Mouse (Mus musculus) cortical plate, adult 2 months (tissue): Measurements from ENCODE around the gene Rps28. TPM values are rescaled to one million over a fixed set of nuclear protein-coding genes. Genes with fewer than 3 reads are reported as not detected.
"Not testable (repeated sequence)": the region's sequence is repeated elsewhere in the genome, so short reads cannot be mapped to it uniquely, and the experiment has no call there.

Source experiments
- H3K27ac ChIP-seq: fragments of 200-500 bp; 2 replicates; pipeline ENCODE4 v1.5.1; 2012; ENCODE audit warnings: low read length, control low read depth, inconsistent platforms; ENCODE audit not compliant: insufficient read depth
- H3K4me1 ChIP-seq: fragments of 200-500 bp; 2 replicates; pipeline ENCODE4 v1.6.1; 2011; ENCODE audit warnings: low read length; ENCODE audit not compliant: control insufficient read depth, insufficient read depth
- H3K4me3 ChIP-seq: fragments of 200-500 bp; 2 replicates; pipeline ENCODE4 v1.5.1; 2011; ENCODE audit warnings: mild to moderate bottlenecking, low read length, control low read depth; ENCODE audit not compliant: insufficient read depth
- CTCF ChIP-seq: fragments of 200-500 bp; IDR thresholded peaks from 2 replicates; pipeline ENCODE4 v1.5.1; 2011; ENCODE audit warnings: mild to moderate bottlenecking, control low read depth, low read length; ENCODE audit not compliant: insufficient read depth; ENCODE audit errors: extremely low read depth
- POLR2A ChIP-seq: fragments of 200-500 bp; IDR thresholded peaks from 2 replicates; pipeline ENCODE4 v1.6.1; 2011; ENCODE audit warnings: mild to moderate bottlenecking, low read length, control low read depth; ENCODE audit not compliant: insufficient read depth; ENCODE audit errors: extremely low read depth
- polyA plus RNA-seq: library from polyadenylated mRNA; depleted of rRNA; stranded (reverse); fragments of >200 nt; gene quantifications from 2 replicates; pipeline ENCODE4 v1.2.3, GENCODE M21; 2012

The Rps28 gene
- polyA plus RNA-seq, 1 experiment: 641 TPM

- Histone ChIP-seq H3K4me3 (no peak overlapping the region), H3K4me1 (no peaks in the 10 kb centered on the region), H3K27ac (no peak overlapping the region)
- TF ChIP-seq POLR2A (no peak), CTCF (no peak)
Measured at GRCm38 (mm10) chr17:33828892-33829291, 4.5 kb upstream of the Rps28 start.

DNA sequence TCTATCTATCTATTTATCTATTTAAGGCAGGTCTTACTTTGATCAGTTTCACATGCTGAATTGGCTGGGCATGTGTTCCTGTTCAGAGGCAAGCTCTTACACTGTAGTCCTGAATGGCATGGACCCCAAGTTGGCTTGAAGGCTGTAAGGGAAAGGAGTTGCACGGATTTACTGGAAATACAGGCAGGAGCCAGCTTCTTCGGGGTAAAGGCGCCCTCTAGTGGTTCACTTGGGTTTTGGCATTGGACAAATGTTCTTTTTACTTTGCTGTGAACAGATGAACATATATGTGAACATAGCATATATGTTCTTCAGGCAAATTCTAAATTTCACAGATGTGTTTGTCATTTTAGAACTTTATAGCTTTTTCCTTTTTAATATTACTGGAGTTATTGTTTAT is 2.5 kb upstream of the Rps28 start:
- TF ChIP-seq POLR2A (no peak), CTCF (peak; percentile 77)

DNA sequence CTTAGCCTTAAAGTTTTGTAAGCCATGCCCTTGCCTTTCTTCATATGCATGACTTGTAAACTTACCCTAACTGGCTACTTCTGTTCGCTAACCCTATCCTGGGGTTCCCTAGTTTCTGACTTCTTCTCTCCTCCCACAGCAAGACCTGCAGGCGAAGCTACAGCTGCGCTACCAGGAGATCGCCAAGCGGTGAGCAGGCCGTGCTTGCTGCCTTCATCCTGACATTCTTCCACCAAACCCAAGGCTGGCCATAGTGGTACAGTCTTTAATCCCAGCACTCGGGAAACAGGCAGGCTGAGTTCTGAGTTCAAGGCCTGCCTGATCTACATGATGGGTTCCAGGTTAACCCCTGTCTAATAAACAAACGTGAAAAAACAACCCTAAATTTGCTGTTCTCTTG is 1.1 kb upstream of the Rps28 start:
- H3K27ac ChIP-seq: no peak overlapping the region
- TF ChIP-seq CTCF: no peak
- no peak for TF ChIP-seq POLR2A
- peak overlapping the region; percentile 80; the same call in 1 of the 2 replicates for H3K4me3 ChIP-seq
- H3K4me1 ChIP-seq: no peaks in the 10 kb centered on the region; the same call in 1 of the 2 replicates

More for the DNA sequence above, 2.5 kb upstream of the Rps28 start:
- Histone ChIP-seq H3K4me1 (no peaks in the 10 kb centered on the region; the same call in 1 of the 2 replicates), H3K27ac (no peak overlapping the region), H3K4me3 (no peak overlapping the region)

DNA sequence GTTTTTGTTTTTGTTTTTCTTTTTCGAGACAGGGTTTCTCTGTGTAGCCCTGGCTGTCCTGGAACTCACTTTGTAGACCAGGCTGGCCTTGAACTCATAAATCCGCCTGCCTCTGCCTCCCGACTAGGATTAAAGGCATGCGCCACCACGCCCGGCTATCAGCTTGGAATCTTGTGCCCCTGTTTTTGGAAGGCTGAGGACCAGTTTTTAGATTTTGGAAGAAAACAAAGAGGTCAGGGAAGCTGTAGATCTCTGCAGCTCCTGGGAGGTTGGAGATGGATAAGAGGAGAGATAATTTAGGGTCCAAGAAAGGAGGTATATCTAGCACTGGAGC is 602 bp upstream of the Rps28 start:
- H3K27ac ChIP-seq, H3K4me1 ChIP-seq: not testable (repeated sequence)
- H3K4me3 ChIP-seq: peak overlapping the region; percentile 80

GRCm38 (mm10) chr17:33823171-33823570 is 1.2 kb downstream of the Rps28 start:
- not testable (repeated sequence) for H3K4me1 ChIP-seq, H3K27ac ChIP-seq
- H3K4me3 ChIP-seq: peak overlapping the region; percentile 80; the same call in 1 of the 2 replicates

- Histone ChIP-seq H3K4me3 (no peak overlapping the region), H3K27ac (no peak overlapping the region), H3K4me1 (no peaks in the 10 kb centered on the region; the same call in 1 of the 2 replicates)
- TF ChIP-seq CTCF (no peak), POLR2A (no peak)
Measured at GRCm38 (mm10) chr17:33822436-33822959, 1.9 kb downstream of the Rps28 start.

GRCm38 (mm10) chr17:33817969-33818643 is 6.3 kb downstream of the Rps28 start:
- Histone ChIP-seq H3K27ac (0 out of 2 replicates have a peak overlapping the region, but pooled peaks have one; percentile 50), H3K4me3 (peak overlapping the region; percentile 59), H3K4me1 (peaks cover 2% of the 10 kb centered on the region)
- TF ChIP-seq CTCF (no peak), POLR2A (no peak)

- H3K27ac ChIP-seq: peak overlapping the region; percentile 95
- peaks cover 2% of the 10 kb centered on the region for H3K4me1 ChIP-seq
- H3K4me3 ChIP-seq: peak overlapping the region; percentile 59
- TF ChIP-seq POLR2A (peak; percentile 64; the same call in 1 of the 2 replicates), CTCF (no peak)
Measured at GRCm38 (mm10) chr17:33817184-33817968, 7.0 kb downstream of the Rps28 start.

DNA sequence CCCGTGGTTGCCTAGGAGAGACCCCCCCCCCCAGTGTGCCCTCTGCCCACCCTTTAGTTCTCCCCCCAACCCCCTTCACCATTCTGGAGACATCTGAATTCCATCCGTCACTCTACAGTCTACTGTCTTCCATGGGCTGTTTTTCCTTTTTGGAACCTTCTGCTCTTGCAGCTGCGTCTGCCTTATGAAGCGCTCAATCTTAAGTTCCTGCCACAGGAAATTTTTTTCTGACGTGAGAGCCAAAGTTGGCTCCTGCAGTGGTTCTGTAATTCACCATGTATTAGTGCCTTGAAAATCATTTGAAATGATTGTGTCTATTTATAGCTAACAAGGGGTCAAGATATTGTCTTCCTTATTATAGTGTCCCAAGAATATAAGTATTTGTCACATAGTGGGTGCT is 7.8 kb downstream of the Rps28 start:
- TF ChIP-seq POLR2A: no peak
- no peak for TF ChIP-seq CTCF
- Histone ChIP-seq H3K4me3 (peak overlapping the region; percentile 59; the same call in 1 of the 2 replicates), H3K4me1 (peaks cover 2% of the 10 kb centered on the region), H3K27ac (peak overlapping the region; percentile 95; the same call in 1 of the 2 replicates)

- no peak overlapping the region for H3K27ac ChIP-seq
- no peak overlapping the region for H3K4me3 ChIP-seq
- peaks cover 2% of the 10 kb centered on the region for H3K4me1 ChIP-seq
- no peak for TF ChIP-seq POLR2A
- no peak for TF ChIP-seq CTCF
Measured at GRCm38 (mm10) chr17:33815399-33815798, 9.0 kb downstream of the Rps28 start.
